Mouse (Mus musculus): Measurements from ENCODE around the gene Bcl2l15. TPM values are rescaled to one million over a fixed set of nuclear protein-coding genes. Genes with fewer than 3 reads are reported as not detected.

The Bcl2l15 gene
- total and polyA plus RNA-seq, 3 experiments: 0.11 TPM; not detected in 2

DNA sequence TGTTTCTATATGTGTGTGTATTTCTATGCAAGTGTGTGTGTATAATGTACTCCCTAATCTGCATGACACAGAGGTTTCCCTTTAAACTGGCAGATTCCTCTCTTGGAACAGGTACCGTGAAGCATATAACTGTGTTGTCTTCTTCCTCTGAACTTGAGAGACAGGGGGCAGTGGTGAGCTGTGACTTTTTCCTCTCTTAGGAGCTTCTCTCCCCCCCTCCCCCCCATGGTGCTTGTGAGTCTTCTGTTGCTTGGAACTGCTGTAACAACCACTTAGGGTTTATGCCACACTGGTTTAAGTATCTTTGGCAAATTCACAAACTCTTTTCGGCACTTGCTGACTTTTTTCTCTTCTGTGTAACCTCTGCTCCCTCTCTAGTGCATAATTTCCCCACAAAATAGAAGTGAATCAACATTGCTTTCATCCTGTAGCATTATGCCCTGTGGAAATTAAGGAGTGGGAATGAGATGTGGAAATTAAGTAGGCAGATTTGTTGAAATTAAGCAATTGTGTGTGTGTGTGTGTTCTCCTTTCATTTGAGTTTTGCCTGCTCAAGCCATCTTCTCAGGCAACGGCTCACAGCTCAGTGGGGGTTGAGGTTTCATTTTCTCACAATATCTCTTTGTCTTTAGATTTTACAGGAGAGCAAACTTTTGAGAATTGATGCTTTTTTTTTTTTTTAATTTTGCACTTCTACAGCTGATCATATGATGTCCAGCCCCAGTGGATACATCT is 20.3 kb downstream of the Bcl2l15 start:
- H3K27ac ChIP-seq (ENCODE audit: control insufficient read depth, low read depth, low read length): no peak overlapping the region

GRCm38 (mm10) chr3:103853804-103854203 is 21.4 kb downstream of the Bcl2l15 start:
- TF ChIP-seq SIN3A (IDR thresholded peaks at IDR 0.05; ENCODE audit: low read length): no peak
- no peak for TF ChIP-seq MYC (IDR thresholded peaks at IDR 0.05; ENCODE audit: low read depth, low read length)
- no peak for TF ChIP-seq RCOR1 (IDR thresholded peaks at IDR 0.05; ENCODE audit: low read depth, low read length)
- TF ChIP-seq MAX (IDR thresholded peaks at IDR 0.05; ENCODE audit: low read length): no peak
- no peak for TF ChIP-seq UBTF (IDR thresholded peaks at IDR 0.05; ENCODE audit: borderline replicate concordance, insufficient read depth, low read depth, low read length)
- no peak for TF ChIP-seq POLR2AphosphoS5 (IDR thresholded peaks at IDR 0.05; ENCODE audit: borderline replicate concordance, low read depth, low read length)
- TF ChIP-seq GATA1 (IDR thresholded peaks at IDR 0.05; ENCODE audit: low read depth, low read length): no peak
- TF ChIP-seq MYB (IDR thresholded peaks at IDR 0.05; ENCODE audit: low read depth, low read length): no peak
- no peak for TF ChIP-seq MXI1 (IDR thresholded peaks at IDR 0.05; ENCODE audit: low read depth, low read length)
- no peak for TF ChIP-seq MAFK (IDR thresholded peaks at IDR 0.05; ENCODE audit: borderline replicate concordance, low read depth, low read length)
- TF ChIP-seq MAZ (IDR thresholded peaks at IDR 0.05; ENCODE audit: low read depth, low read length): no peak
- TF ChIP-seq TAL1 (IDR thresholded peaks at IDR 0.05; ENCODE audit: low read length): no peak
- no peak for TF ChIP-seq JUND (IDR thresholded peaks at IDR 0.05; ENCODE audit: low read depth, low read length)
- H3K79me2 ChIP-seq (ENCODE audit: control insufficient read depth, insufficient read depth, low read length, poor library complexity): no peaks in the 10 kb centered on the region
- H3K36me3 ChIP-seq (ENCODE audit: control insufficient read depth in 1 of 2, insufficient read depth in 2 of 2, low read length in 2 of 2): peaks cover 0 to 10% of the 10 kb centered on the region in 2 experiments; a peak in 2 of 4 replicates
- no peaks in the 10 kb centered on the region for H3K27me3 ChIP-seq (ENCODE audit: control insufficient read depth in 1 of 2, insufficient read depth in 2 of 2, low read length in 2 of 2)
- no peaks in the 10 kb centered on the region for H3K9me3 ChIP-seq (replicated peaks; ENCODE audit: insufficient read depth, low read length)
- no peak overlapping the region for H3K27ac ChIP-seq (ENCODE audit: control insufficient read depth, low read depth, low read length)
- no peak overlapping the region for H3K4me3 ChIP-seq (ENCODE audit: control insufficient read depth in 1 of 2, insufficient read depth in 1 of 2, low read depth in 2 of 2, low read length in 2 of 2)
- no peak overlapping the region for H3K9ac ChIP-seq (ENCODE audit: control insufficient read depth, low read depth, low read length, poor library complexity, severe bottlenecking)
- peaks cover 1 to 15% of the 10 kb centered on the region in 2 experiments; a peak in 2 of 4 replicates for H3K4me1 ChIP-seq (ENCODE audit: control insufficient read depth in 1 of 2, insufficient read depth in 2 of 2, low read length in 2 of 2)
- DNase-seq (ENCODE audit: low read depth, low spot score): no peak

More for the DNA sequence above, 20.3 kb downstream of the Bcl2l15 start:
- Histone ChIP-seq H3K36me3 (ENCODE audit: control insufficient read depth in 1 of 2, insufficient read depth in 2 of 2, low read length in 2 of 2) (peaks cover 0 to 6% of the 10 kb centered on the region in 2 experiments; a peak in 2 of 4 replicates), H3K9me3 (replicated peaks; ENCODE audit: insufficient read depth, low read length) (no peaks in the 10 kb centered on the region), H3K4me1 (ENCODE audit: control insufficient read depth in 1 of 2, insufficient read depth in 2 of 2, low read length in 2 of 2) (peaks cover 0 to 9% of the 10 kb centered on the region in 2 experiments; a peak in 2 of 4 replicates), H3K4me3 (ENCODE audit: control insufficient read depth in 1 of 2, insufficient read depth in 1 of 2, low read depth in 2 of 2, low read length in 2 of 2) (no peak overlapping the region), H3K79me2 (ENCODE audit: control insufficient read depth, insufficient read depth, low read length, poor library complexity) (no peaks in the 10 kb centered on the region), H3K9ac (ENCODE audit: control insufficient read depth, low read depth, low read length, poor library complexity, severe bottlenecking) (no peak overlapping the region), H3K27me3 (ENCODE audit: control insufficient read depth in 1 of 2, insufficient read depth in 2 of 2, low read length in 2 of 2) (no peaks in the 10 kb centered on the region)
- TF ChIP-seq HCFC1 (IDR thresholded peaks at IDR 0.05; ENCODE audit: low read depth, low read length): no peak
- peak; percentile 32 for TF ChIP-seq RAD21 (IDR thresholded peaks at IDR 0.05; ENCODE audit: low read depth, low read length)
- TF ChIP-seq SMC3 (IDR thresholded peaks at IDR 0.05; ENCODE audit: low read depth, low read length): peak; percentile 31
- TF ChIP-seq TAL1 (IDR thresholded peaks at IDR 0.05; ENCODE audit: low read length): no peak
- TF ChIP-seq CTCF (IDR thresholded peaks at IDR 0.05 in 2 of 3, conservative IDR thresholded peaks at IDR 0.05 in 1 of 3; ENCODE audit: control insufficient read depth in 1 of 3, insufficient read depth in 1 of 3, low read depth in 2 of 3, low read length in 3 of 3, poor library complexity in 1 of 3, severe bottlenecking in 1 of 3): peak in 2 of 3 experiments; percentile 24 to 45; a peak in 3 of 6 replicates
- DNase-seq (ENCODE audit: low read depth, low spot score): peak; percentile 59
